Mouse (Mus musculus) kidney, postnatal 36 days (tissue): ENCODE measurements around the gene Resf1.
"Not testable (repeated sequence)": the region's sequence is repeated elsewhere in the genome, so short reads cannot be mapped to it uniquely, and the experiment has no call there.

ENCODE experiments used
- DNase-seq, 2 experiments: peaks; one replicate each; pipeline ENCODE4 v3.0.0; 2021 to 2022; ENCODE audit warnings: mixed read lengths in 2 of 2

Resf1 gene

DNA sequence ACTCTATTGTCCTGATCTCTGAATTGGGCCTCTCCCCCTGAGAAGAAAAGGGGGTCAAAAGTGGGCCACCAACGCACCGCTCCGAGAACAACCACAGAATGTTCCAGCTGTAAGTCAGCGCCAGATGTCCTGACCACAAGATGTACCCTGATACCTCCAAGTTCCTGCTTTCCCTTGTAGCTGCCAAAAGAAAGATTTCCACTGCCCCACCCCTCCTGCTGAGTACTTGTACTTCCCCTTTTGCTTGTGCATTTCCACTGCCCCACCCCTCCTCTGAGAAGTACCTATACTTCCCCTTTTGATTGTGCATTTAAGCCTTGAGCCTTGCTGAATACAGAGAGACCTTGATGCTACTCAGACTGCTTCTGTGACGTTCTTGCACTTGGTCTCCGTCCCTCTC is 39.0 kb downstream of the Resf1 start:
- not testable (repeated sequence) for DNase-seq

DNA sequence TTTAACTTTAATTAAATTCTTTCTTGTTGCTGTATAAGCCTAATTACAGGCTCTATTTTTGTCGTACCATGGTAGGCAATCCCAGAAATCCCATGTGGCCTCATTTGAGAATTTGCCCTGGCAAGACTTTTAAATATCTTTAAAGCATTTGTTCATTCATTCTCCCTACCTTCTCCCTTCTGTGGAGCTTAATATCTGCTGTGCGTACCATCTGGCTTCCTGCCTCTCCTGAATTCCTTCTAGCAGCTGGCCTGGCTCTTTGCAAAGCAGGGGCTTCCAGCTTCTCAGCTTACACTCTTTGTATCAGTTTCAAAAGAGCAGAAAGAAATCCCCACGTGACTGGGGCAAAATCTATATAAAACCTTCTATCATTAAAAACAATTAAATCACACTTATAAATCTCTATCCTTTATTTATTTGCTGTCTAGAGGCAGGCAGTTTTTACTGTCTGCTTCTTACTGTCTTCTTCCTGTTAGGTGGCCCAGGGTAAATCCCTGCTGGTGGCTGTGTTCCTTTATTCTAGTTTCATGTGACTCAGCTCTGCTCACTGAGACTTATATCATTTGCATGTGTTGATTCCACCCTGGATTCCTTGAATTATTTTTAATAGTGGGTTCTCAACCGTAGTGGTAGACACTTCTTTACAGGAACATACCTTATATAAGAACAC is 45.7 kb downstream of the Resf1 start:
- no peak for DNase-seq

DNA sequence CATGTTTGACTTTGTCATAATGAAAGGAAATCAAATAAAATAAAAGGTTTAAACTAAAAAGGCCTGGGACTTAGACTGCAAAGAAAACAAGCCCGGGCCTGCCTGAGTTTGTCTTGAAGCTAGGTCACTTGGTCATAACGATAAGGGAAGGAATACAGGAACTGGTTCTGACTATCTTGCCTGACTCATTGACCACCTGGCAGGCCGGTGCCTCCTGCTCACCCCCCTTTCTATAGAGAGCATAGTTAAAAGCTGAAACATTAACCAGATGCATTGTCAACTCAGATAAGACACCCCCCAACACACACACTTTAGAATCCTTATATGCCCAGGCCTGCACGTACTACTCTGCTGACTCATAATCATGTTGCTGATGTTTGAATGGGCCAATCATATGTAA is 46.6 kb downstream of the Resf1 start:
- DNase-seq, result not testable (repeated sequence)

DNA sequence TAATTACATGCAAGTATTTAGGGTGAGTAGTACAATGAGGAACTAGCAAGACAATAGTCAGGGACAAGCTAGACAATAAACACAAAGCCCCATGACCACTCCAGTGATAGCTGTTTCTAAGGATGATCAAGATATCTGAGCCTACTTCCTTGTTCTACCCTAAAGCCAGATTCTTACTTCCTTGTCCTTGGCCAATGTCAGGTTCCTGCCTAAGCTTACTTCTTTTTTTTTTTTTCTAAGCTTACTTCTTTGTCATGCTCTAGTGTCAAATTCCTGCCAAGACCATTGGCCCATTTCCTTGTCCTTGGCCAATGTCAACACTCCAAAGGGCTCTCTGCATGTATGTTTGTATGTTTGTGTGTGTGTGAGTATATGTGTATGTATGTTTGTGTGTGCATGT is 47.9 kb downstream of the Resf1 start:
- DNase-seq, result no peak

DNA sequence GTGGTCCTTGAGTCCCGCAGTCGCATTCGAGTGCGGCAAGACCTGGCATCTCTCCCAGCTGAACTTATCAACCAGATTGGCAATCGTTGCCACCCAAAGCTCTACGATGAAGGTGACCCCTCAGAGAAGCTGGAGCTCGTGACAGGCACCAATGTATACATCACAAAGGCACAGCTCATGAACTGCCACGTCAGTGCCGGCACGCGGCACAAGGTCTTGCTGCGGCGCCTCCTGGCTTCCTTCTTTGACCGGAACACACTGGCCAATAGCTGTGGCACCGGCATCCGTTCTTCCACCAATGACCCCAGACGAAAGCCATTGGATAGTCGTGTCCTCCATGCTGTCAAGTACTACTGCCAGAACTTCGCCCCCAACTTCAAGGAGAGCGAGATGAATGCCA is 53.3 kb downstream of the Resf1 start:
- not testable (repeated sequence) for DNase-seq

DNA sequence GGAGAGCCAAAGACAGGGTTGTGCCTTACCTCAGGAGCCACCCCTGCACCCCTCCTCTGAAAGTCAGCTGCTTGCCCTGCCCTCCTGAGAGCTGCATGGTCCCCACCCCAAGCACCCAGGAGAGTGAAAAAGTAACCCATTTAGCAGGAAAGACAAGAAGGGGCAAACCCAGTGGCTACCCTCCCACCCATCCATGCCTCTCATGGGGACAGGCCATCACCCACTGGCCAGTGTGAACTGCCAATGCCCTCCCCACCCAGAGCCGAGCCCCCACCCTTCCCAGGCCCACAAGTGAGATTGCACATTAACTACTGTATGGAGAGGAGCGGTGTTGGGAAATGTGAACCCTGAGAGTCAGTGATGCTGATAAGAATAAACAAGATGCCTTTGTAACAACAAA is 56.8 kb downstream of the Resf1 start:
- DNase-seq, result not testable (repeated sequence)

DNA sequence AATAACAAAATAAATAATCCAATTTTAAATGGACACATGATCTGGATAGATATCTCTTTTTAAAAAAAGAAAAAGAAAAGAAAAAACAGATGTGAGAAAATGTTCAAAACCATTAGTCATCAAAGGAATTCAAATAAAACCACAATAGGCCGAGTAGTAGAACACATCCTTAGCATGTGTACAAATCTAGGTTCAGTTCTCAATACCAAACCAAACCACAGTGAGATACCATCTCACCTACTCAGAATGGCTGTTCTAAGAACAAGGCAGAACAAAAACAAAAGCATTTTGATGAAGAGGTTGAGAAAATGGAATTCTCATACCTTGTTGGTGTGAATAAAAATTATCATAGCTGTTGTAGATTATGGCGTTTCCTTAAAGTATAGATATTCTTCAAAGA is 57.2 kb downstream of the Resf1 start:
- no peak for DNase-seq

DNA sequence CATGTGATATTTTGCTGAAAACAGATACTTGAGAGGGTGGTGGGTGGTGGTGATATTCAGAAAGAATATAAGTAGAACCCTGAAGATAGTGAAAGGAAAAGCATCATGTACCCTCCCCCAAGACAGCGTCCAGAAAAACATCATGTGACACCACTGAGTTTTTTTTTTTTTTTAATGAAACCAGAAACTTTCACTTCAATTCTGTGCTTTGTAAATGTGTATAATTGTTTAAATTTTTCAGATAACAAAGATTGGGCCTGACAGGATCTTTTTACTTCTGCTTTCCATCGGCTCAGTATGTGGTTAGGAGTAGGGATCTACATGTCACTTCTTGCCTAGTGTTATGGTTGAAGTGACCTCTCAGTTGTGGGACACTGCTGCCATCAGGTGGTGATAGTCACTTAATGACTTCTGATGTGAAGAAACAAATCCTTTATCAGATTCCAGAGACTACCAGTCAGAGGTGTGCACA is 65.8 kb downstream of the Resf1 start:
- peak; percentile 88 for DNase-seq

DNA sequence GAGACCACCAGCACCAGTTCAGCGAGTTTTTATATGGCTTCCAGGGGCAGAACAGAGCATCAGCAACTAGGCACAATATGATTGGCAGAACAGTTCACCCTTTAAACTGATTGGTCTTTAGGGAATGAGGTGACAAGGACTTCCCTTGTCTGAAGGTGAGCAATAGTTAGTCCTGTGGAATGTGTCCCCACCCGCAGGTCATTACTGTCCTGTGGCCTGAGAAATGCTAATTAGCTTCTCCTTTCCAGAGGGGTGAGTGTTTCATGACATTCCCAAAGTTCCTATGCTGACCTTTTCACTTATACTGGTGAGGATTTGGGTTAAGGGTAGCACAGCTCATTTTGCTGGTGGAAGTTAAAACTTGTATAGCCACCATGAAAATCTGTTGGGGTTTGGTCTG is 74.3 kb downstream of the Resf1 start:
- peak in 1 of 2 experiments; percentile 22 for DNase-seq
